Mouse (Mus musculus) kidney, adult 2 months (tissue): ENCODE measurements around the gene Asrgl1.

ENCODE experiments used
- CTCF ChIP-seq: fragments of 200-500 bp; conservative IDR thresholded peaks from 2 replicates; pipeline ENCODE4 v1.5.1; 2011; ENCODE audit warnings: low read depth, mild to moderate bottlenecking, control low read depth, low read length, moderate library complexity, mixed read lengths; ENCODE audit not compliant: insufficient read depth, insufficient read length
- POLR2A ChIP-seq: fragments of 200-500 bp; IDR thresholded peaks from one replicate; pipeline ENCODE4 v1.6.1; 2011; ENCODE audit warnings: low read depth, low read length, control low read depth

DNA sequence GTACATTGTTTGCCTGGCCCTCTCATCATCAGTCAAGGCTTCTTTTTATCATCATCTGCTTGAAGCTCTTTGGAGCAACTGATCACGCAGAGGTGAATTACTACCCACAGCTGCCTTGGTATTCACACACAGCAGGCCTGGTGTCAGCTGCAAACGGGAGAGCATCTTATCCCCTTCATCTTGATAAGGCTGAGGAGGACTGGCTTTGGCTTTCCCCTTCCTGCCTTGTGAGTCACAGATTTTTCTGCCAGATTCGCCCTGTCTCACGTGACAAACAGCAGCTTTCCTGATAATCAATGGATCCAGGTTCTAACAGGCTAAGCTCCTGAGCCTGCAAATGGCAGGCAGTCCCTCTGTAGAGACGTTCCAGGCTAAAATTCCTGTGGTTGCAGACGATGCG, 55.5 kb downstream of the Asrgl1 start:
- TF ChIP-seq CTCF = no peak
- TF ChIP-seq POLR2A = no peak
